Mouse (Mus musculus): Measurements from ENCODE around the gene Slc6a16. TPM values are rescaled to one million over a fixed set of nuclear protein-coding genes. Genes with fewer than 3 reads are reported as not detected.
A peak's percentile ranks its signal among the peaks of the same experiment; 100 is the strongest.

The Slc6a16 gene
- polyA plus RNA-seq, 1 experiment from 2014 or later = 2.0 TPM

GRCm38 (mm10) chr7:45259281-45259680 is 18.4 kb downstream of the Slc6a16 start:
- Histone ChIP-seq H3K4me1 (ENCODE audit: control insufficient read depth, insufficient read depth, low read depth, low read length) (no peaks in the 10 kb centered on the region), H3K27me3 (replicated peaks; ENCODE audit: control insufficient read depth, insufficient read depth, low read length) (no peaks in the 10 kb centered on the region), H3K4me3 (ENCODE audit: low read length) (no peak overlapping the region), H3K27ac (ENCODE audit: low read depth, low read length) (no peak overlapping the region), H3K9me3 (ENCODE audit: control insufficient read depth, low read length) (no peaks in the 10 kb centered on the region), H3K36me3 (ENCODE audit: control insufficient read depth, insufficient read depth, low read length) (no peaks in the 10 kb centered on the region), H3K9ac (ENCODE audit: low read depth, low read length) (no peak overlapping the region), H3K4me2 (ENCODE audit: low read length) (no peak overlapping the region)
- ATAC-seq = no peak
- WGBS = 90% methylated on average over 8 of the region's 8 CpGs

DNA sequence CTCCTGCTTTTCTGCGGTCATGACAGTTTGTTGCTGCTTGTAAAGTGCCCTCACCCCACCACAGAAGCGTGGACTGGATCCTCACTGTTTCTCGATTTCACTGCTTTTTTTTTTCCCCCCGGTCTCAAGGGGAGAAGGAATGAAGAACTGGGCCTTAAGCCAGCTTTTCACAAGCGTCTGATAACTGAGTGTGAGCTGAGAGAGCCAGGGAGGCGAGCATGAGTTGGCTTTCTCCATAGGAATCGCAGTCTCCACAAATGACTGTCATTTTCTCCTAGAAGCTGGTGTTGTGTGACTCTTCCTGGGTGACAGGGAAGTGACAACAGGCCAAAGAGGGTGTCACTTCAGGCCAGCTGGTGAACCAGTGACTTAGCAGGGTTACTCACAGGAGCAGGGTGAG is 21.4 kb downstream of the Slc6a16 start:
- no peaks in the 10 kb centered on the region for H3K9me3 ChIP-seq (ENCODE audit: control insufficient read depth, low read length)
- no peak overlapping the region for H3K27ac ChIP-seq (ENCODE audit: low read depth, low read length)
- H3K9ac ChIP-seq (ENCODE audit: low read depth, low read length) = no peak overlapping the region
- H3K36me3 ChIP-seq (ENCODE audit: control insufficient read depth, insufficient read depth, low read length) = no peaks in the 10 kb centered on the region
- H3K4me1 ChIP-seq (ENCODE audit: control insufficient read depth, insufficient read depth, low read depth, low read length) = no peaks in the 10 kb centered on the region
- no peak overlapping the region for H3K4me2 ChIP-seq (ENCODE audit: low read length)
- WGBS = 57% methylated on average over 7 of the region's 7 CpGs
- no peak for ATAC-seq
- H3K27me3 ChIP-seq (replicated peaks; ENCODE audit: control insufficient read depth, insufficient read depth, low read length) = no peaks in the 10 kb centered on the region
- H3K4me3 ChIP-seq (ENCODE audit: low read length) = no peak overlapping the region

DNA sequence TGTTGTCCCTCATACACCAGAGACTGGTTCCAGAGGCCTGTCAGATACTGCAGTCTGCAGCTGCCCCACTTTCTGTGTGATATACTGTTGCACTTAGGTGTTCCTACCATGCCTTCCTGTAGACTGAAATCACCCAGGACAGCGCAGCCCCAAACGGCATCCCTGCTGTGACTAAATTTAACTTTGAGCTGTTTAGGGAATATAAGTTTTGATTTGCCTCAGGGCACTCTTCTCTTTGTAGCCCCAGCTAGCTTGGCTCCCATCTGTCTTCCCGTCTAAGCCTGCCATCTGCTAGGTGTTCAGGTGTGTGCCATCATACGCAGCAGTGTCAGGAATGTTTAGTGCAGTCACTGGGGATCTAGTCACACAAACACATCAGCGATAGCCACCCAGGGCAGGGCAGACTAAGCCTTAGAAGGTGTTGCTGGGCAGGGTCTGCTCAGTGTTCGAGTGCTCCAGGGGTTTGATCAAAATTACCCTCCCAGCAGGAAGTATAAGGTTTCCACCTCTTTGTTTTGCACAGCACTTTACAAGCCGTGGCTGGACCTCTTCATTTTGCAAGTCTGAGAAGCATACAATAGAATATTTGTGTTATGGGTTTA is 22.2 kb downstream of the Slc6a16 start:
- no peak overlapping the region for H3K4me3 ChIP-seq (ENCODE audit: low read length)
- no peak overlapping the region for H3K9ac ChIP-seq (ENCODE audit: low read depth, low read length)
- H3K4me1 ChIP-seq (ENCODE audit: control insufficient read depth, insufficient read depth, low read depth, low read length) = no peaks in the 10 kb centered on the region
- H3K36me3 ChIP-seq (ENCODE audit: control insufficient read depth, insufficient read depth, low read length) = no peaks in the 10 kb centered on the region
- H3K27me3 ChIP-seq (replicated peaks; ENCODE audit: control insufficient read depth, insufficient read depth, low read length) = no peaks in the 10 kb centered on the region
- no peak overlapping the region for H3K27ac ChIP-seq (ENCODE audit: low read depth, low read length)
- 66% methylated on average over 7 of the region's 7 CpGs for WGBS
- H3K9me3 ChIP-seq (ENCODE audit: control insufficient read depth, low read length) = no peaks in the 10 kb centered on the region
- ATAC-seq = no peak
- H3K4me2 ChIP-seq (ENCODE audit: low read length) = no peak overlapping the region

GRCm38 (mm10) chr7:45264348-45264747 is 23.5 kb downstream of the Slc6a16 start:
- no peak for ATAC-seq
- no peaks in the 10 kb centered on the region for H3K27me3 ChIP-seq (replicated peaks; ENCODE audit: control insufficient read depth, insufficient read depth, low read length)
- no peaks in the 10 kb centered on the region for H3K36me3 ChIP-seq (ENCODE audit: control insufficient read depth, insufficient read depth, low read length)
- H3K9me3 ChIP-seq (ENCODE audit: control insufficient read depth, low read length) = no peaks in the 10 kb centered on the region
- no peak overlapping the region for H3K4me3 ChIP-seq (ENCODE audit: low read length)
- no peaks in the 10 kb centered on the region for H3K4me1 ChIP-seq (ENCODE audit: control insufficient read depth, insufficient read depth, low read depth, low read length)
- H3K9ac ChIP-seq (ENCODE audit: low read depth, low read length) = no peak overlapping the region
- H3K27ac ChIP-seq (ENCODE audit: low read depth, low read length) = no peak overlapping the region
- 79% methylated on average over 3 of the region's 3 CpGs for WGBS
- no peak overlapping the region for H3K4me2 ChIP-seq (ENCODE audit: low read length)

DNA sequence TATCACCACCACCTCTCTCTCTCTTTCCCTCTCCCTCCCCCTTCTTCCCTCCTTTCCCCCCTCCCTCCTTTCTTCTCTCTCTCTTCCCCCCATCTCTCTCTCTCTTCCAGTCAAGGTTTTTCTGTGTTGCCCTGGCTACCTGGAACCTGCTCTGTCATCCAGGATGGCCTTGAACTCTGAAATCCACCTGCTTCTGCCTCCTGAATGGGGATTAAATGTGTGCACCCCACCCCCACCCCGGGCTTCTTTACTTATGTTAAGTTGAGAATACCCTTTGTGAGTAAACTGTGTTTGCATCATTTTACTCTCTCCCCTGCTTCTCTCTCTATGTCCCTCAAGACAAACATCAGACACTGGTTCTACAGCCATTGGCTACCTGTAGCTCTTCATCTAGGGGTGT is 24.6 kb downstream of the Slc6a16 start:
- no peak overlapping the region for H3K4me3 ChIP-seq (ENCODE audit: low read length)
- no peak overlapping the region for H3K27ac ChIP-seq (ENCODE audit: low read depth, low read length)
- 84% methylated on average over 1 of the region's 1 CpGs for WGBS
- no peaks in the 10 kb centered on the region for H3K4me1 ChIP-seq (ENCODE audit: control insufficient read depth, insufficient read depth, low read depth, low read length)
- ATAC-seq = no peak
- no peaks in the 10 kb centered on the region for H3K9me3 ChIP-seq (ENCODE audit: control insufficient read depth, low read length)
- no peak overlapping the region for H3K4me2 ChIP-seq (ENCODE audit: low read length)
- no peak overlapping the region for H3K9ac ChIP-seq (ENCODE audit: low read depth, low read length)
- H3K36me3 ChIP-seq (ENCODE audit: control insufficient read depth, insufficient read depth, low read length) = no peaks in the 10 kb centered on the region
- H3K27me3 ChIP-seq (replicated peaks; ENCODE audit: control insufficient read depth, insufficient read depth, low read length) = no peaks in the 10 kb centered on the region

- Histone ChIP-seq H3K9me3 (ENCODE audit: control insufficient read depth, low read length) (no peaks in the 10 kb centered on the region), H3K27ac (ENCODE audit: low read depth, low read length) (no peak overlapping the region), H3K9ac (ENCODE audit: low read depth, low read length) (no peak overlapping the region), H3K4me3 (ENCODE audit: low read length) (no peak overlapping the region), H3K27me3 (replicated peaks; ENCODE audit: control insufficient read depth, insufficient read depth, low read length) (peaks cover 4% of the 10 kb centered on the region; the same call in 1 of the 2 replicates), H3K36me3 (ENCODE audit: control insufficient read depth, insufficient read depth, low read length) (no peaks in the 10 kb centered on the region), H3K4me1 (ENCODE audit: control insufficient read depth, insufficient read depth, low read depth, low read length) (peaks cover 3% of the 10 kb centered on the region; the same call in 1 of the 2 replicates), H3K4me2 (ENCODE audit: low read length) (no peak overlapping the region)
- no peak for ATAC-seq
- 59% methylated on average over 10 of the region's 10 CpGs for whole genome bisulfite sequencing
Observed at GRCm38 (mm10) chr7:45272786-45273412, 32.0 kb downstream of the Slc6a16 start.

- Histone ChIP-seq H3K4me3 (ENCODE audit: low read length) (no peak overlapping the region), H3K27me3 (replicated peaks; ENCODE audit: control insufficient read depth, insufficient read depth, low read length) (peaks cover 4% of the 10 kb centered on the region; the same call in 1 of the 2 replicates), H3K27ac (ENCODE audit: low read depth, low read length) (no peak overlapping the region), H3K9me3 (ENCODE audit: control insufficient read depth, low read length) (no peaks in the 10 kb centered on the region), H3K36me3 (ENCODE audit: control insufficient read depth, insufficient read depth, low read length) (no peaks in the 10 kb centered on the region), H3K9ac (ENCODE audit: low read depth, low read length) (no peak overlapping the region), H3K4me1 (ENCODE audit: control insufficient read depth, insufficient read depth, low read depth, low read length) (peaks cover 3% of the 10 kb centered on the region; the same call in 1 of the 2 replicates), H3K4me2 (ENCODE audit: low read length) (no peak overlapping the region)
- WGBS = 89% methylated on average over 8 of the region's 8 CpGs
- no peak for ATAC-seq
Observed at GRCm38 (mm10) chr7:45273672-45274071, 32.8 kb downstream of the Slc6a16 start.

DNA sequence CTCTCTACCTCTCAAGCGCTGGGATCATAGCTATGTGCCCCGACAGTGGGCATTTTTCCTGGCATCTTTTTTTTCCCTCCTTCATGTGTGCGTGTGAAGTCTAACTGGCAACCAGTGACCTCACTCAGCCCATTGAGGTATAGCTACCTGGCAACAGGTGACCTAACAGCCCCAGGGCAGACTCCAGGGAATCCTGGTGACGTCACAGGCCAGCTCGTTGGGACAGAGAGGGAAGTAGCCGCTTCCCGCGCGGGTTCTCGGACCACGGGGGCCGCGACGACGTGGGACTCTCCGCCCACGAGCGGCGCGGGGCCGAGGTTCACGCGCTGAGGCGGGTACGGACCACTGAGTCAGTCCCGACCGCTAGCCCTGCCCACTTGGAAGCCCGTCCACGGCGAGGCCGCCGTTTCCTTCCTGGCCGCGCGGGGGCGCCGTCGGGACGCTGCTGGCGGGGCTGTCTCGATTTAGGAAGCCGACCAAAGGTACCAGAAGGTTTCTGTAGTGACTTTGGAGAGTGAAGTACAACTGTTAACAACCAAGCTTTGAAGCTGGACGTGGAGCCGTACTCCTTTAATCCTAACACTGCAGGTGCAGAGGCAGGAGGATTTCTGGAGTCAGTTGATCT is 36.4 kb downstream of the Slc6a16 start, which contains the start of gene Slc6a21:
Slc6a21 (plus strand) TSS at position 378 of the 625 bp plus-strand sequence.
- peaks cover 4% of the 10 kb centered on the region; the same call in 1 of the 2 replicates for H3K27me3 ChIP-seq (replicated peaks; ENCODE audit: control insufficient read depth, insufficient read depth, low read length)
- ATAC-seq = no peak
- H3K4me3 ChIP-seq (ENCODE audit: low read length) = peak within 1 kb of the TSS; percentile 38
- H3K36me3 ChIP-seq (ENCODE audit: control insufficient read depth, insufficient read depth, low read length) = no peaks in the 10 kb centered on the region
- peak within 1 kb of the TSS; percentile 65 for H3K4me2 ChIP-seq (ENCODE audit: low read length)
- WGBS = 7% methylated on average over 44 of the region's 44 CpGs
- H3K27ac ChIP-seq (ENCODE audit: low read depth, low read length) = no peak within 1 kb of the TSS
- H3K4me1 ChIP-seq (ENCODE audit: control insufficient read depth, insufficient read depth, low read depth, low read length) = peaks cover 3% of the 10 kb centered on the region; the same call in 1 of the 2 replicates
- H3K9me3 ChIP-seq (ENCODE audit: control insufficient read depth, low read length) = no peaks in the 10 kb centered on the region
- peak within 1 kb of the TSS; percentile 41; the same call in 1 of the 2 replicates for H3K9ac ChIP-seq (ENCODE audit: low read depth, low read length)

DNA sequence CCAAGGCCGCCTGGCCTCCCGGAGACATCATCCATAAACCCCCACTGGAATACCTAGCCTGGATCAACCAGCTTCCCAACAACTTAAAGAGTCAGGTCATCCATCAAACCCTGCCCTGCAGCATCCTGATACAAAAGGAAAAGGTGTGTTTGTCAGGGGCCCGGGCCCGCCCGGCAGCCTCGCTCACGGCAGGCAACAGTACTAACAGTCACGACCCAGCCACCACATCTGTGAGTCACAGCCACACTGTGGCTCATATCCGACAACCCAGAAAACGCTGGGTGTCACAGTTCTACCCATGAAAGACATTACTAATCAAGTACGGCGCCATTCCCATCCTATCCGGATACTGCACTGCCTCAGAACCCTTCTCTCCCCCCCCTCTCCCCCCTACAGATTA is 45.6 kb downstream of the Slc6a16 start:
- WGBS = 92% methylated on average over 13 of the region's 13 CpGs

More for the DNA sequence above, 45.6 kb downstream of the Slc6a16 start:
- no peak overlapping the region for H3K27ac ChIP-seq (ENCODE audit: low read depth, low read length)
- no peak for ATAC-seq
- H3K9ac ChIP-seq (ENCODE audit: low read depth, low read length) = no peak overlapping the region
- no peak overlapping the region for H3K4me2 ChIP-seq (ENCODE audit: low read length)
- H3K9me3 ChIP-seq (ENCODE audit: control insufficient read depth, low read length) = peaks cover under 1% of the 10 kb centered on the region; the same call in 1 of the 2 replicates
- H3K4me1 ChIP-seq (ENCODE audit: control insufficient read depth, insufficient read depth, low read depth, low read length) = no peaks in the 10 kb centered on the region
- no peaks in the 10 kb centered on the region for H3K36me3 ChIP-seq (ENCODE audit: control insufficient read depth, insufficient read depth, low read length)
- no peak overlapping the region for H3K4me3 ChIP-seq (ENCODE audit: low read length)
- no peaks in the 10 kb centered on the region for H3K27me3 ChIP-seq (replicated peaks; ENCODE audit: control insufficient read depth, insufficient read depth, low read length)

Data from hindbrain, embryonic 16.5 days (tissue).